Mouse (Mus musculus) intestine, embryonic 16.5 days (tissue): ENCODE measurements at regions not wholly inside any gene's neighbourhood (a gene's known extent, or its start where the extent isn't known, plus 50 kb on each side); places are given as distances from the start of the nearest gene placed in this dataset. TPM values are rescaled to one million over a fixed set of nuclear protein-coding genes. Genes with fewer than 3 reads are reported as not detected.

Experiments
- microRNA-seq: library from miRNA; unstranded; fragments of <30 nt; microRNA quantifications from one replicate; pipeline ENCODE4, GENCODE M21; 2016

Small RNA genes lying in the stretch of these regions (microRNA-seq; reads per million reads assigned to microRNA genes)
- gene Gm26190, result not detected
